Mouse (Mus musculus): Measurements from ENCODE around the gene Gpc4.
A peak's percentile ranks its signal among the peaks of the same experiment; 100 is the strongest.

Gene Gpc4

GRCm38 (mm10) chrX:52164738-52165554 lies at the start of gene Gpc4:
Gene Gpc4 (minus strand): TSS chrX:52165252.
- DNase-seq (ENCODE audit: low read depth): peak; percentile 86

DNA sequence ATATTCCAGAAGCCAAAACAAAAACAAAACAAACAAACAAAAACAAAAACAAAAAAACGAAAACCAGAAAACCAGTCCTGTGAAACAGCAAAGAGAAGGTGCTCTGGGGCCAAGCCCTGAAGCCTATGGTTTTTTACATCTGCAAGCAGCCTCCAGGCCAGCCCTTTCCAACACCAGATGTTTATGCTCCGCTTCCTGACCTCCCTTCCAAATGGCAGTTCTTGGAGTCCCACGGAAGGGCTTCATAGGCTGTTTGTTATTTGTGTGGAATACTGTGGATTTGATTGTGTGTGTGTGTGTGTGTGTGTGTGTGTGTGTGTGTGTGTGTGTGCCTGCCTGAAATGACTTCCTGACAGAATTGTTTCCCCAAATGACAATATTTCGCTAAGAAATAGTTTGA lies 47.8 kb upstream of the Gpc4 start:
- no peak for DNase-seq (ENCODE audit: low read depth)

DNA sequence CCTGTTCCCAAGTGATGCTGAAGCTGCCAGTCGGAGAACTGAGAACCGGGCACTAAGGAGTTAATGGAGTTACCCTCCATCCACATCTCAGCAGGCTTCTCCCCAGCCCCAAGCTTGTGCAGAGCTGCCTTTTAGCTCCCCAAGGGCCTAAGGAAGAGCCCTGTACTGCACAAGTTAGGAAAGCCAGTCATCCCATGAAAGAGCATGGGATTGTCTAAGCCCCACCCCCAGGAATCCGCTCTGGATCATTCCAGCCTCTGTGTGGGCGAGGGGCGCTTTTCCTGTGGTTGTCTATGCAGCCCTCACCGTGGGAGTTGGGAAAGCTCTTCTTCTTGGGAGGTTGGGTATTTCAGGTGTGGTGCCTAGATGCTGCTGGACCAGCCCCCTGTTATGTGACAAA lies 34.8 kb upstream of the Gpc4 start:
- no peak for DNase-seq (ENCODE audit: low read depth)

DNA sequence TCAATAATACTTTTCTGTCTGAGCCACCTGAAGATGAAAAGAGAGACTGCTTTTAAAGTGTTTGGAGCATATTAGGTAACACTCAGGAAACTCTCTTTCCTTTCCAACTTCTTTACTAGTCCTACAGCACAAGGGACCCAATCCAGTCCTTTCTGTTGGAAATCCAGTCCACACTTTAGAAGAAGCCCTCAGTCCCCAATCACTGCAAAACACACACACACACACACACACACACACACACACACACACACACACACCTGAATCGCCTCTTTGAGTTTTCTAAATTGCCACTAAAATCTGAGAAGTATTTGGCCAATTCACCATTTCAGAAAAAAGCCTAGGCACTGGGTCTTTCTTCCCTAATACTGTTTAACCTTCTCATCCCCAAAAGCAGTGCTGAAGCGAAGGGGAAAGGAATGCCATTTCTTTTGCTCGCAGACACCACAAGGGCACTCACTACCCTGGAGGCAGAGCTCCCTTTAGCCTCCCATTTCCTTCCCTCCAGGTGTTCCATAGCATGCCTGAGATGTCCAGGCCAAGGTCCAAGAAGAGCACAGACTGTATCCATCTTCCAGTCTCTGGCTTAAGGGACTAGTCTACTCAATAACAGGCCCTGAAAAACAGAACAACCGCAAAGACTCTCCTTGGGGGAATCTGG lies 28.4 kb upstream of the Gpc4 start:
- peak; percentile 5 for DNase-seq (ENCODE audit: low read depth)

GRCm38 (mm10) chrX:52189094-52189493 lies 24.0 kb upstream of the Gpc4 start:
- no peak for DNase-seq (ENCODE audit: low read depth)

- DNase-seq (ENCODE audit: low read depth): peak; percentile 1
Observed at GRCm38 (mm10) chrX:52183551-52184442, 18.7 kb upstream of the Gpc4 start.

DNA sequence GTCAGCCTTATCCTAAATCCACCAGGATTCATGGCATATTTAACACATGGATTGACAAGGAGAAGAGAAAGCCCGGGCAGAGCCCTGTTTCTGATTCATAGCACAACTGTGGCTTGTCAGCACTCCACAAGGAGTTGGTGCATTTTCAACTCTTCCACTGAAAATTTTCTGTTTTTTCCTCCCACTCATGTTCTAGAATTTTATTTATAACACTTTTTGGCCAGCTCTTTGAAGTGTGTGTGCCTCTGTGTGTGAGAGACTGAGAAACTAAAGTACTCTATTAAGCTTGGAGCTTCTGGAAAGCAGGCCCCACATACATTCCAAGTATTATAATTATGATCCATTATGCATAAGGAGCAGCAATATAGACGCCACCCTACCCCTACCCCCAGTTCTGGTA lies 16.3 kb upstream of the Gpc4 start:
- no peak for DNase-seq (ENCODE audit: low read depth)

GRCm38 (mm10) chrX:52177067-52177466 lies 12.0 kb upstream of the Gpc4 start:
- no peak for DNase-seq (ENCODE audit: low read depth)

DNA sequence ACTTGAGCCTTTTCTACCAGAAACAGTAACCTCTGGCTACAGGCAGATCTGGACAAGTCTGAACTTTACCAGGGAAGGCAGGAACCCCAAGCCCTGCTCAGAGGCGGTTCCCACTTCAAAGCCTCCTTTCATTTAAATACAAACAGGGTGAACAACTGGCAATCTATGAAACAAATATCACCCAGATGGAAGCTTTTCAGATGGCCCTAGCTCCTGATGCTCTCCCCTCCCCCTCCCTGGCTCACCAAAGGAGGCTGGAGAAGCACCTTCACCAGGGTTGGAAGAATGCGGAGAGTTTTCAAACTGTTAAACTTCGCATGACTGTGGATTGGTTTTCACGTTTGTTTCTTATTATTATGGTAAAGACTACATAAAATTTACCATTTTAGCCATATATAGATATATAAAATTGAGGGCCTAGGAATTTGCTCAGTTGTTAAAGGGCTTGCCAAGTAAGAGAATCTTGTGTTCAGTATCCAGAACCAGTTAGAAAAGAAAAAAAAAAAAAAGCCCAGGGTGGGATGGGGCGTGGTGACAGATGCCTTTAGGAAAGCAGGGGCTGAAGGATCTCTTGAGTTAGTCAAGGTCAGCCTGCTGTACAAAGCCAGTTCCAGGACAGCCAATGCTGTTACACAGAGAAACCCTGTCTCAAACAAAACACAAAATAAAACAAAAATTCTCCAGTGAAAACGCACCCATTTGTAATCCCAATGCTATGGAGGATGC lies 2.6 kb upstream of the Gpc4 start:
- DNase-seq (ENCODE audit: low read depth): no peak

- no peak for DNase-seq (ENCODE audit: low read depth)
Observed at GRCm38 (mm10) chrX:52165555-52165938, 495 bp upstream of the Gpc4 start.

DNA sequence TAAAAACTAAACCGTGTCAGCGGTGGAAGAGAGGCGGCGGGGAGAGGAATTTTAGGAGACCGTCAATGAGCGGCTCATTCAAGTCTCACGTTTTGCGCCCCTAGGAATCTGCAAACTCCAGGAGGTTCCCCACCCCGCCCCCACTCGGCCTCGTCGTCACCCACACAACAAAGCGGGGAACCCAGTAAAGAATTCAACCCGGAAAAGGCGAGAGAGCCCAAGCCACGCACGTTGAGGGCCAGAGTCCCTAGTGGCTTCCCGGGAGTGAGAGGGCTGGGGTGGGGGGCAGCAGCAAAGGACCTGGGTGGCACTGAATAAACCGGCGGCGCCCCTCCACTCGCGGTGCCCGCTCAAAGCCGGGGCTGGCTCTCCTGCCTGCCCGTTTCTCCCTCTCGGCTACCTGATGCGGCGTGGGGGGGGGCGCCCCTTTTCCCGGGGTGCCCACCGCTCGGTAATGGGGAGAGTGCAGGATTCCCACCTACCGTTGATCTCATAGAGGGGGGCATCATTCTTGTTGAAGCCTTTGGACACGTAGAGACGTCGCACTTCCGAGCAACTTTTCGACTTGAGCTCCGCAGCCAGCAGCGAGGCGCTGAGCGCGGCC lies 816 bp downstream of the Gpc4 start:
- peak; percentile 20 for DNase-seq (ENCODE audit: low read depth)

DNA sequence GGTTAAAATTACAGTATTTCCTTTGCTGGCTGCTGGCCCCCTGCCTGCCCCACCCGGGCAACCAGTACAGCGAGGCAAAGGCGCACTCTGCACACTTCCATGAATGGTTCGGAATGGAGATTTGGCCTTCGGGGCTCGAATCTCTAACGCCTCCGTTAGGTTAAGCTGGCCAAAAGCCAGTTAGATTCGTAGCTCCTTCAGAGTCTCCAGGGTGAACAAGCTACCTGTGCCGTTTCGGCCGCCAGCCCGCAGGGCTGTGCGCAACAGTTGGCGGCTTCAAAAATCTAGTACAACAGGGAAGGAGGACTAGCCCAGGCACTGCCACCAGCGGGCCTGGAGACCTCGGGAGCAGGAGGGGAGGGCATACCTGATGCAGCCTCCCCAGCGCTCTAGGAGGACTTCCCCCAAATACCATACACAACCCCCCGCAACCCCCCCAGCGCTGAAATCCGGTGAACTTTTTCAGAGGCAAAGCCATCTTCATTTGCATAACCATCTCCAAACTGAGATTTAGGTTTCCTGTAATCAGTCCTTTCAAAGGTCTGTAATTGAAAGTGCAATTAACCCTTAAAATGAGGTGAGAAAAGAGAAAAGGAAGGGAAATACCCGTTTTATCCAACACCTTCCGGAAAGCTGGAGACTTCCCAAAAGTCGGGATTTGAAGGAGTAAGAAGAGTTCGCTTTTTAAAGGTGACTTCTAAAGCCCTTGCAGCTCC lies 1.5 kb downstream of the Gpc4 start:
- DNase-seq (ENCODE audit: low read depth): peak; percentile 14

GRCm38 (mm10) chrX:52162756-52163155 lies 2.3 kb downstream of the Gpc4 start:
- no peak for DNase-seq (ENCODE audit: low read depth)

DNA sequence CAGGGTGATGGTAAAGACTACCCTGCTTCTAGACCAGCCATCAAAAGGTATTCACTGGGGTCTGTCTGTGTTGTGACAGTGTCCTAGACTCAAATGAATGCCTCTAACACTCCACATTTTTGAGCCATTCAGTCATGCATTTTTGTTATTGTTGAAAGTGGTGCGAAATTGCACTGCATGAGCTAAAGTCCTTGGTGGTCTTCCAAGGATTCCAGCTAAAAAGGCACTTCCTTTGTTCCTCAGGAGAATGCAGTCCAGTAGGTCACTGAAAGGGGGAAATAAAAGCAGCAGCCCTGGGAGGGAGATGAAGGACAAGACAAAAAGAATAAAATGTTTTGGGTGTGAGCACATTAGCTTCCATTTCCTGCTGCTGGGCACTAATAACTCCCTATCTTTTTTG lies 2.8 kb downstream of the Gpc4 start:
- no peak for DNase-seq (ENCODE audit: low read depth)

- DNase-seq (ENCODE audit: low read depth): no peak
Observed at GRCm38 (mm10) chrX:52159621-52160020, 5.4 kb downstream of the Gpc4 start.

DNA sequence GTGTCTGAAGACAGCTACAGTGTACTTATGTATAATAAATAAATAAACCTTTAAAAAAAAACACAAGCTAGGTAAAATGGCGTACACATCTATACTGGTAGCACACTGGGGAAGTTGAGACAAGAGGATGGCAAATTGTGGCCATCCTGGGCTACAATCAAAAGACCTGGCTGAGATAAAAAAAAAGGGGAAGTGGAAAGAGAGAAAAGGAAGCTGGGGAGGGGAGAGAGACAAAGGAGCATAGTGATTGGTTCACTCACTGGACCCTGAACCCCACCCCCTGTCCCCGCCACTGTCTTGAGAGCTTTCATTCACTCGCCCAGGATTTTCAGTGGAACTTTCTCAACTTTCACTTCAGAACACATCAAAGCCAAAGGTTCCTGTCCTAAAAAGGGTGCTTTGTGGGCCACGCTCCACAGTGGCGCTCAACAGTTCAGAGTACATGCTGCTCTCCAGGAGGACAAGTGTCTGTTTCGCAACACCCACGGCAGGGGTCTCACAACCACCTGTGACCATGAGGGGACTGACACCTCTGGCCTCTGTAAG lies 9.6 kb downstream of the Gpc4 start:
- no peak for DNase-seq (ENCODE audit: low read depth)

- no peak for DNase-seq (ENCODE audit: low read depth)
Observed at GRCm38 (mm10) chrX:52154821-52155220, 10.2 kb downstream of the Gpc4 start.

DNA sequence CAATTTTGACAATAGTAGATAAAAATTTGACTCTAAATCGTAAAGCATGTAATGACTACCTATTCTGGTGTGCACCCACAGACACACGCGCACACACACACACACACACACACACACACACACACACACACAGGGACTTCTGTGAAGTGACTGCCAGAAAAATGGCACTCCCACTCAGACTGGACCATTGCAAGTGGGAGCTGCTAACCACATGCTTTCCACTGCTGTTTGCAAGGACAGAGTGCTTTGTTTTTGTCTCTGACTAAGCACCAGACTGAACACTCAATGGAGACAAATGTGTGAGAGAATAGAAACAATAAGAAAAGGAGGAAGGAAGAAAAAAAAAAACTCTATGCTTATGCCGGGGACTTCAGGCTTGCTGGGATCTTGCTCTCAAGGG lies 11.6 kb downstream of the Gpc4 start:
- DNase-seq (ENCODE audit: low read depth): no peak

DNA sequence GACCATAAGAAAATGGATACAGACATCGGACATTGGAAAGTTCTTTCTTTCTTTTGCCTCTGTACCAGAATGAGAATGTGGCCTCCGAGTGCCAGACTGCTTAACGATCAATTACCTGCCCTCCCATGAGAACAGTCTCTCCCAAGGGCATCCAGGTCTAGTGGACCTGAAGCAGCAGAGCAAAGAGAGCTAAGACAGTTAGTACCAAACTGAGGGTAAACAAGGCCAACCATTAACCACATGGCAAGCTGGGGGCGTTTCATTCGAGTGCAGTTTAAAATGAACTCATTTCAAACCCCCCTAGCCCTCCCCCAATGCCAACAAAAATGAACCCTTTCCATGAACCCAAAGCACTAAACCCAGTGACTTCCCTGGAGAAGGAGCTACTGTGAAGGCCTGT lies 12.1 kb downstream of the Gpc4 start:
- no peak for DNase-seq (ENCODE audit: low read depth)

- no peak for DNase-seq (ENCODE audit: low read depth)
Observed at GRCm38 (mm10) chrX:52151555-52151954, 13.5 kb downstream of the Gpc4 start.

DNA sequence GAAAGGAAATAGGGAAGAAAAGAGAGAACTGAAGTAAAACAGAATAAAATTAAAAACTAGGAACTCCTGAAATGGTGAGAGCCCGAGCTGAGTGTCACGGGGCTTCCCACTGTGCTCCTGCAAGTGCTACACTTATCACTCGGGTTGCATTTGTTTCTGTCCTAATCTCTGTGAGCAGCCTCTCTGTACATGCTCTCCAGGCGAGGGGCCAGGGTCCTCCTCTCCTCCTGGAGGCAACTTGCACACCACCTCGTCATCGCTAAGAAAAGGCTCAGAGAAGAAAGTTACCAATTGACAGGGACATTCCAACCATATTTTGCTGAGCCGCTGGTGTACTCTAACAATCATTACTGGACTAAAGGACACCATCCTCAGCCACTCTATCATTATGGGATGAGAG lies 14.0 kb downstream of the Gpc4 start:
- DNase-seq (ENCODE audit: low read depth): no peak
